Mouse (Mus musculus): ENCODE data around the gene Trp53i11.

Trp53i11 gene

DNA sequence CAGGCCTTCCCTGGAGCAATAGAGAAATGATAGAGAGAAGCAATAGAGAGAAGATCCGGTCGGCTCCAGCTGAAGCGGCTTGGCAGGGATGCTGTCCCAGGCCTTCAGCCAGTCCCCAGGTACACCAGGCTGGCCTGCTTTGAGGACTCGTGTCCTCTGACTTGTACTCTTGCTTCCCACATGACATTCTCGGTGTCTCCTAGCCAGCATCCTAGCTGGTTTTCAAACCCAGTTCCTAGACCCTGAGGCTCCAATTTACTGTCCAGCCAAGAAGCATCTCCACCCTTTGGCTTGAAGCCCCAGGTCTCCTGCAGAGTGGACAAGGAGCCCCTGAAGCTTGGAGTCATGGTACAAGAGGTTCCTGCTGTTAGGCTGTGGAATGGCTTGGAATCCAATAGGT is 54.8 kb downstream of the Trp53i11 start:
- DNase-seq (ENCODE audit: low spot score), result no peak

GRCm38 (mm10) chr2:93243439-93244089 is 56.2 kb downstream of the Trp53i11 start:
- no peak for DNase-seq (ENCODE audit: low spot score)

DNA sequence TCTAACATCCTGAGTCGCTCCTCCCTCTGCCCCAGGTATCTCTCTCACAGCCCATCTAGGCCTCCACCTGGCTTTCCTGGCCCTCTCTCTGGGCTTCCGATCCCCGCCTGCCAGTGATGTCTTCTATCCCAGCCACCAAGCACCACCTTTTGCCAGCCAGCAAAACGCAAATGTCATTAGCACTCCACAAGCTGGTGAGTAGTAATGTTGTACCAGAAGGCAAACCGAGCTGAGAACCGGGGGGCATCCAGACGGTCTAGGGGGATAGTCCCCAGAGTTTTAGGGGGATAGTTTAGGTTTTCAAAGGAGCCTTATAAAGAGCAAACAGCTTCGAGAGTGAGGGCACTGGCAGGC is 56.7 kb downstream of the Trp53i11 start:
- no peak for DNase-seq (ENCODE audit: low spot score)

DNA sequence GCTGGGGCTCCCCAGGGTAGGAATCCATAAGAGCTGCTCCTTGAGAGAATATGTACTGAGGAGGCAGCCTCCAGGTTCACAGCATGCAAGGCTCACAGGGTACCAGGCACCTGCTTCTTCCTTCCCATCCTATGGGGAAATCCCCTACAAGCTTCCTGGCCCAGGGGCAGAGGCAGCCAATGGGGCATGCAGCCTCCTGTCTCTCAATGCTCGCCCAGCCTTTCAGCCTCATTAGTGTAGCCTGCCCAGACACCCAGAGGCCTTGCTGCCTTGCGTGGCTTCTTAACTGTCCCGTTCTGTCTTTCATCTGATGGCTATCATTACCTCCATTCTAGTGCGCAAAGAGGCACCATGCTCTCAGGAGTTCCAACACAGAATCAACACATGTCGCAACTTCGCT is 61.7 kb downstream of the Trp53i11 start:
- DNase-seq (ENCODE audit: low spot score), result no peak

DNA sequence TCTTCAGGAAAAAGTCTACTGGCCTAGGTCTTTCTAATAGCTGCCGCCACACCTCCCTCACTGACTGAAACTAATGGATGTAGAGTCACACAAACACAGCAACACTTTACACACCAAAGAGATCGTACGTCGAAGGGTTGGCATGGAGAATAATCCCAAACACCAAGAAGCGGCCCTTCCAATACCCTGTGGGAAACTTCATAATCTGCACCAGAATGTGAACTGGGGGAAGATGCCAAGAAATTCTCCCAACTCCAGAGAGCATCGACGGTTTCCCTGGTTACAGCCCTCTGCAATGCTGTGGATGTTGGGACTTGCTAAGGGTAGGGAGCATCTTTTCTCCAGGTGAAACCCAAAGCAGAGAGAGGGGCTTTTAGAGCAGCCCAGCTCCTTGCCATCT is 63.3 kb downstream of the Trp53i11 start:
- DNase-seq (ENCODE audit: low spot score), result no peak

Data from ovary, postnatal 36 days (tissue).